Mouse (Mus musculus) lung, embryonic 14.5 days (tissue): ENCODE measurements around the gene Ubr1. TPM values are rescaled to one million over a fixed set of nuclear protein-coding genes. Genes with fewer than 3 reads are reported as not detected.

Experiments used
- ATAC-seq: fragments of 200-750 bp; cut with Nextera tagmentation; 2 replicates; pipeline ENCODE4 v1.8.0; 2017; ENCODE audit warnings: mild to moderate bottlenecking, moderate TSS enrichment, moderate library complexity; ENCODE audit not compliant: insufficient read depth
- DNase-seq: peaks from one replicate; pipeline ENCODE4 v3.0.0-alpha.2; 2015
- H3K27ac ChIP-seq: fragments of 300-500 bp; sonication (generic); 2 replicates; pipeline ENCODE4 v1.5.1; 2014; ENCODE audit warnings: low read depth, mild to moderate bottlenecking, moderate library complexity
- H3K27me3 ChIP-seq: fragments of 300-500 bp; sonication (generic); 2 replicates; pipeline ENCODE4 v1.6.1; 2014; ENCODE audit warnings: low read length, control low read depth; ENCODE audit not compliant: insufficient read depth
- H3K36me3 ChIP-seq: fragments of 300-500 bp; sonication (generic); 2 replicates; pipeline ENCODE4 v1.6.1; 2014; ENCODE audit warnings: control low read depth; ENCODE audit not compliant: insufficient read depth
- H3K4me1 ChIP-seq: fragments of 300-500 bp; sonication (generic); 2 replicates; pipeline ENCODE4 v1.6.1; 2014; ENCODE audit warnings: antibody characterized with exemption, control low read depth; ENCODE audit not compliant: insufficient read depth
- H3K4me2 ChIP-seq: fragments of 300-500 bp; sonication (generic); 2 replicates; pipeline ENCODE4 v1.6.1; 2014; ENCODE audit warnings: mild to moderate bottlenecking
- H3K4me3 ChIP-seq: fragments of 300-500 bp; sonication (generic); 2 replicates; pipeline ENCODE4 v1.5.1; 2014; ENCODE audit warnings: low read depth, low read length
- H3K9ac ChIP-seq: fragments of 300-500 bp; sonication (generic); 2 replicates; pipeline ENCODE4 v1.6.1; 2014
- H3K9me3 ChIP-seq: fragments of 300-500 bp; sonication (generic); 2 replicates; pipeline ENCODE4 v1.6.1; 2016; ENCODE audit warnings: low read depth, low read length, control low read depth
- CTCF ChIP-seq: IDR thresholded peaks from 2 replicates; pipeline ENCODE4 v1.5.1; 2016; ENCODE audit warnings: antibody characterized with exemption, low read depth
- whole genome bisulfite sequencing: fragments of 180-500 bp; shearing (Covaris S2); extraction: QIAGEN DNeasy Blood & Tissue Kit; methylation state at CpG from one replicate; pipeline ENCODE4 v1.1.7; 2014; 5-methylcytosine and 5-hydroxymethylcytosine counted together
- polyA plus RNA-seq: library from polyadenylated mRNA; unstranded; fragments of >200 nt; fragmentation: Nextera tagmentation; extraction: Ambion mirVana; gene quantifications from 2 replicates; pipeline ENCODE4 v1.2.1, GENCODE M21; 2014

The Ubr1 gene
- polyA plus RNA-seq, 1 experiment from 2014 or later, result 26.5 TPM

DNA sequence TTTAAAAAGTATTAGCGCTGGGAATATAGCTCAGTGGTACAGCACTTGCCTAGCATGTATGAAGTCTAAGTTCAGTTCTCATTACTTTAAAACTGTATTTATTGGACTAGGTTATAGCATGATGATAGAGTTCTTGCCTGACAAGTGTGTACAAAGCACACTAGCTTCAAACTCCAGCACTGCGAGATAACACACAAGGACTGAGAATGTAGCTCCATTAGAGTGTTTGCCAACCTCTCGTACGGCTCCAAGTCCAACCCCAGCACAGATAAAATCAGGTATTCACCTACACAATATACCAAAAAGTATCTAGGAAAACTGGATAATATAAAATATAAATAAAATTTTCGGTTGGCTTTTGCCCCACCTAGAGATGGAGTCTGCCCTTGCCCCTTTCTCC is 10.7 kb downstream of the Ubr1 start:
- no peak overlapping the region for H3K4me2 ChIP-seq
- H3K9me3 ChIP-seq, result no peaks in the 10 kb centered on the region
- H3K4me3 ChIP-seq, result no peak overlapping the region
- 0 out of 2 replicates have a peak, but pooled peaks cover 2% of the 10 kb centered on the region for H3K4me1 ChIP-seq
- H3K27ac ChIP-seq, result no peak overlapping the region
- ATAC-seq, result no peak
- H3K27me3 ChIP-seq, result no peaks in the 10 kb centered on the region
- H3K36me3 ChIP-seq, result peaks cover 22% of the 10 kb centered on the region
- 65% methylated on average over 5 of the region's 5 CpGs for WGBS
- TF ChIP-seq CTCF, result no peak
- no peak for DNase-seq
- no peak overlapping the region for H3K9ac ChIP-seq

DNA sequence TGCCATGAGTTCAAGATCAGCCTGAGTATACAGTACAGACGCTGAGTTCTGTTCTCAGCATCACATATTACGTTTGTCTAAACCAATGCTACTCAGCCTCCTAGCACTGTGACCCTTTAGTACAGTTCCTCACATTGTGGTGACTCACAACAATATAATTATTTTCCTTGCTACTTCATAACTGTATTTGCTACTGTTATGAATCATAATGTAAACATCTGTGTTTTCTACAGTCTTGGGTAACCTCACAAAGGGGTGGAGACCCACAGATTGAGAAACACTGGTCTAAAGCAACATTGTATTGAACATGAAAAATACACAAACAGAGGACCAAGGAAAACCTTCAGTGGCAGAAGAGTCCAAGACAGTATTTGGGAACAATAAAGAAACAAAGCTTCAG is 11.2 kb downstream of the Ubr1 start:
- ATAC-seq (no peak), DNase-seq (no peak)
- Histone ChIP-seq H3K4me3 (no peak overlapping the region), H3K36me3 (peaks cover 26% of the 10 kb centered on the region), H3K4me1 (0 out of 2 replicates have a peak, but pooled peaks cover 2% of the 10 kb centered on the region), H3K27me3 (no peaks in the 10 kb centered on the region), H3K9me3 (no peaks in the 10 kb centered on the region), H3K4me2 (no peak overlapping the region), H3K9ac (no peak overlapping the region), H3K27ac (no peak overlapping the region; the same call in 1 of the 2 replicates)
- 71% methylated on average over 2 of the region's 2 CpGs for WGBS
- TF ChIP-seq CTCF, result no peak

DNA sequence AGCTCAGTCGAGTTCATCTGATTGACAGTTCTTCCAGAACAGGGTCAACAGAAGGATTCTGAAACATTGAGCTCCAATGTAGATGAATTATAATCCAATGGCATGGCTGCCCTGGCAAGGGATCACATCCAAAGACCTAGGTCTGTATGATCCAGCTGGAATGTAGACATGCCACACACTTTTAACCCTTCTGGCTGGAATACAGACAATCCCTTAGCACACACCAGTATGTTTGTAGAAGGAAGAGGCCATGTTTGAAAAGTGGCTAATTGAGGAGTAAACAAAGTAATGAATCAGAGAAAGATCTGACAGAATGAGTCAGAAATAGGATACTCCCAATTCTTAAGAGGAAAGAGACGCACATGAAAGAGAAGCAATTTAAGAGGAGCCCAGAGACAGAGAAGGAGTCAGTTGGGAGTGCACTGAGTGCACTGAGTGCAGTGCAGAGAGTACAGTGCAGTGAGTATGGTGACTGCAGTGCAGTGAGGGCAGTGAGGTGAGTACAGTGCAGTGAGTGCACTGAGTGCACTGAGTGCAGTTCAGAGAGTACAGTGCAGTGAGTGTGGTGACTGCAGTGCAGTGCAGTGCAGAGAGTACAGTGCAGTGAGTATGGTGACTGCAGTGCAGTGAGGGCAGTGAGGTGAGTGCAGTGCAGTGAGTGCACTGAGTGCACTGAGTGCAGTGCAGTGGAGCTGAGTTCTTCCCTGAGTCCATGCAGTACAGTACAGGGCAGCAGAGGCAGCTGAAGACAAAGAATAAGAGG is 18.2 kb downstream of the Ubr1 start:
- WGBS, result 44% methylated on average over 2 of the region's 2 CpGs
- Histone ChIP-seq H3K36me3 (peaks cover 40% of the 10 kb centered on the region), H3K4me1 (no peaks in the 10 kb centered on the region), H3K9me3 (no peaks in the 10 kb centered on the region), H3K4me3 (no peak overlapping the region), H3K27ac (no peak overlapping the region), H3K4me2 (no peak overlapping the region), H3K9ac (no peak overlapping the region), H3K27me3 (no peaks in the 10 kb centered on the region)
- ATAC-seq (peak; percentile 70; the same call in 1 of the 2 replicates), DNase-seq (peak; percentile 12)
- no peak for TF ChIP-seq CTCF

DNA sequence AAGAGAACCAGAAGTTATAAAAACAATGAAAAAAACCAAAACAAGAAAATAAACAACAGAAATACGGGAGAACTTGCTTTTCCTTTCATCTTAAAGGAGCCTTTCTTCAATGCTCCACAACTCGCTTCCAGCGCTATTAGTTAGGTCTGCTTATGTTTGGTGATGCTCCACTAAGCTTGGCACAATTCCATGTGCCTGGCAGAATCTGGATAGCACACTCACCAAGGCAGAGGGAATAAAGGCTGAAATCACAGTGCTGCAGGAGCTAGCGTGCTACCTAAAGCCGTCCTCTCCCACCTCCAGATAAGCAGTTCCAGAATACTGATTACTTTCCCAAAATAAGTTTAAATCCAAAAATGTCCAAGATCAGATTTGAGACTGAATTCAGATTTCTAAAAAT is 19.3 kb downstream of the Ubr1 start:
- 82% methylated on average over 5 of the region's 5 CpGs for WGBS
- Histone ChIP-seq H3K27me3 (no peaks in the 10 kb centered on the region), H3K36me3 (peaks cover 51% of the 10 kb centered on the region), H3K4me3 (no peak overlapping the region), H3K9me3 (no peaks in the 10 kb centered on the region), H3K27ac (no peak overlapping the region), H3K4me2 (no peak overlapping the region), H3K4me1 (no peaks in the 10 kb centered on the region), H3K9ac (no peak overlapping the region)
- ATAC-seq (no peak), DNase-seq (peak; percentile 46)
- TF ChIP-seq CTCF, result no peak

DNA sequence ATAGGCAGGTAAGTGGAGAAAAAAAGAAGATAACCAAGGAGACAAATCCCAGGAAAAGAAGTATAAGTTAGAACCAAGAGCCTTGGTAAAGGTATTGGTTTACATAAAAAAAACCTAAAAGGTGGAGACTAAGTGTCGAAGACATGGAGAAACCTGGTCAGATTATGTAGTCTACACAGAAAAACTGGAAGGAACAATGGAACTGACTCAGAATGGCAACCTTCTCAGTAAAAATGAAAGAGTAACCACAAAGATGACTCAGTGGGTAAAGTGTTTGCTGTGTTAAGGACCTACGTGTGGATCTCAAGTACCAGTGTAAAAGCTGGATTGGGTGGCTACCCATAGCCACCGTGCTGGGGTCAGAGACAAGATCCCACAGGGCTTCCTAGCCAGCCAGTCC is 37.5 kb downstream of the Ubr1 start:
- 79% methylated on average over 3 of the region's 3 CpGs for WGBS
- ATAC-seq, result no peak

DNA sequence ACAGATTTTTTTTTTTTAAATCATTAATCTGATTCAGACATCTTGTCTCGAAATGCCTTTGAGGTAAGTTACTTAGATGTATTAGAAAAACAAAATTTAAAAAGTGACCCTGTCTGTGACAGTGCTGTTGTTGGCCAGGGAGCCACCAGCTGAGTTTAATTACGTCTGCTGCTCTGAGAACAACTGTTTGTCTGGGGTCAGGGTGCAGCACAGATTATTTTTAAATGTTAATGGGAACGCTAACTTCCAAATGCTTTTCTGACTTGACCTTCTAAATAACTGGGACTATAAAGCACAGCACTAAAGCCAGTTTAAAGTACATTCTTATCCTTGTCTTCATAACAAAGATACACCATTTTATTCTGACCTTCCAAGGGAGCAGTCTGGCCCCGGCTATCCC is 61.0 kb downstream of the Ubr1 start:
- TF ChIP-seq CTCF, result no peak
- 62% methylated on average over 4 of the region's 4 CpGs for WGBS

More for the DNA sequence above, 37.5 kb downstream of the Ubr1 start:
- Histone ChIP-seq H3K27ac (no peak overlapping the region), H3K27me3 (no peaks in the 10 kb centered on the region), H3K4me1 (no peaks in the 10 kb centered on the region), H3K9ac (no peak overlapping the region), H3K4me2 (no peak overlapping the region), H3K36me3 (peaks cover 69% of the 10 kb centered on the region), H3K9me3 (no peaks in the 10 kb centered on the region), H3K4me3 (no peak overlapping the region)
- DNase-seq, result no peak
- no peak for TF ChIP-seq CTCF

DNA sequence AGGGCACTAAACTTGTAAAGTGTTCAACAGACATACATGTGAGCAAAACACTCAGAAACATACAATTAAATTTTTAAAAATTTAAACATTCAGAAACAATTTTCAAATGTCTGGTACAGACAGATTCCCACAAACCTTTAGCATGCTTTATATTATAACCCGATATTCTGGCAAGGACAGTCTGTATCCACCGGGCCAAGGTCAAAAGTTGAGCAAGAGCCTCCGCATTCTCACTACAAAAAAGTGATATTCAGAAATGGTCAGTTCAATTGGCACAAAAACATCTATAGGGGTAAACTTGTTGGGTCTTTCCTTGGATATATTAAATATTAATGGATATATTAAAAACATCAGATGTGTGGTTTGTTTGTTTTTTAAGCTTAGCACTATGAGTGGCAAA is 74.2 kb downstream of the Ubr1 start:
- Histone ChIP-seq H3K4me2 (no peak overlapping the region), H3K27me3 (no peaks in the 10 kb centered on the region), H3K4me3 (no peak overlapping the region), H3K27ac (no peak overlapping the region), H3K36me3 (peaks cover 75% of the 10 kb centered on the region), H3K9me3 (no peaks in the 10 kb centered on the region), H3K9ac (no peak overlapping the region), H3K4me1 (no peaks in the 10 kb centered on the region)
- WGBS, result 97% methylated on average over 3 of the region's 3 CpGs
- no peak for DNase-seq
- ATAC-seq, result no peak
- no peak for TF ChIP-seq CTCF

More for the DNA sequence above, 61.0 kb downstream of the Ubr1 start:
- H3K4me3 ChIP-seq, result no peak overlapping the region
- no peaks in the 10 kb centered on the region for H3K9me3 ChIP-seq
- no peak for DNase-seq
- H3K9ac ChIP-seq, result no peak overlapping the region
- no peaks in the 10 kb centered on the region for H3K27me3 ChIP-seq
- no peak for ATAC-seq
- peaks cover 28% of the 10 kb centered on the region for H3K36me3 ChIP-seq
- H3K27ac ChIP-seq, result no peak overlapping the region
- H3K4me1 ChIP-seq, result no peaks in the 10 kb centered on the region
- no peak overlapping the region for H3K4me2 ChIP-seq
